Mouse (Mus musculus) T-helper 17 cell (primary cell): ENCODE results near the gene Ahcy.
"Not testable (repeated sequence)": the region's sequence is repeated elsewhere in the genome, so short reads cannot be mapped to it uniquely, and the experiment has no call there.

Source experiments
- in situ Hi-C, 2 experiments: fragments of 300-600 bp; cut with MboI, MseI; formaldehyde crosslinking; loops; 1 replicate in 1 of 2; 2 replicates in 1 of 2; pipeline ENCODE4 v1.15.1; 2025; ENCODE audit warnings: high pct_unique_total_duplicates in 2 of 2

The Ahcy gene

GRCm38 (mm10) chr2:155075649-155076048, 1.4 kb upstream of the Ahcy start:
- in situ Hi-C loops: loop anchor here in 1 of 2 experiments (10.0 kb wide), 2 partner anchors 341 to 1121 kb away; no protein-coding TSS in a partner anchor

GRCm38 (mm10) chr2:155074766-155075330, 551 bp upstream of the Ahcy start:
- in situ Hi-C loops: loop anchor here in 1 of 2 experiments (10.0 kb wide), 2 partner anchors 340 to 1120 kb away; no protein-coding TSS in a partner anchor

GRCm38 (mm10) chr2:155073347-155073746, 950 bp downstream of the Ahcy start:
- in situ Hi-C loops: loop anchor here in 1 of 2 experiments (10.0 kb wide), 2 partner anchors 339 to 1119 kb away; no protein-coding TSS in a partner anchor

DNA sequence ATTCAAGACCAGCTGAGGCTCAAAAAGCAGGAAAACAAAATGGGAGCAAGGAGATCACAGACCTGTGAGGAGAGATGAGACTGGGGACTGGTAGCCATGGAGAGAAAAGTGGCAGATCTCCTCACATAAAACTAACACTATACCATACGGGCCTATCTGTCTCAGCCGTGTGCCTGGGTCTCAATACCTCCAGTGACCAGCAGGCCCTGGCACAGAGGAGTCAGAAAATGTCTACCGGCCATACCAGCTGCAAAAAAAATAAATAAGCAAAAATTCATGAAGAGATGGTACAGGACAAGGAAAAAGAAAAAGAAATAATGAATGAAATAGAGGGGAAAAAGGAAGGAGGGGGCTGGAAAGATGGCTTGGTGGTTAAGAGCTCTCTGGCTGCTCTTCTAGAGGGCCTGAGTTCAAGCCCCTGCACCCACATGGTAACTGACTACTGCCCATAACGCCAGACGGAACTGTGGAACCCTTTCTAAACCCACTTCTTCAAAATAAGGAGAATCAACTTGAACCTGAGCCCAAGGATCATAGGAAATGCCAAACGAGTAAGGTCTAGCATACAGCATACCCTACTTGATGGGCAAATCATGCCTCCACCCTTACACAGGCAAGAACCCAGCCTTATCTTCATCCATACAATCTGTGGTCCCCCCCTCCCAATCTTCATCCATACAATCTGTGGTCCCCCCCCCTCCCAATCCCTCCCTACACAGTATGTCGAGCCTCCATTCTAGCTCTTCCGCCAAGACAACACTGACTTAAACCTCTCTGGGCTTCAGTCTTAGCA, 1.7 kb downstream of the Ahcy start:
- in situ Hi-C loops: loop anchor here in 1 of 2 experiments (10.0 kb wide), 2 partner anchors 338 to 1118 kb away; no protein-coding TSS in a partner anchor

- in situ Hi-C loops: loop anchor here in 1 of 2 experiments (10.0 kb wide), 2 partner anchors 336 to 1116 kb away; no protein-coding TSS in a partner anchor
Measured at GRCm38 (mm10) chr2:155071027-155071426, 3.3 kb downstream of the Ahcy start.

- in situ Hi-C loops: no loop called here
Measured at GRCm38 (mm10) chr2:155057361-155057760, 16.9 kb downstream of the Ahcy start.

- in situ Hi-C loops: no loop called here
Measured at GRCm38 (mm10) chr2:155056076-155056578, 18.2 kb downstream of the Ahcy start.

DNA sequence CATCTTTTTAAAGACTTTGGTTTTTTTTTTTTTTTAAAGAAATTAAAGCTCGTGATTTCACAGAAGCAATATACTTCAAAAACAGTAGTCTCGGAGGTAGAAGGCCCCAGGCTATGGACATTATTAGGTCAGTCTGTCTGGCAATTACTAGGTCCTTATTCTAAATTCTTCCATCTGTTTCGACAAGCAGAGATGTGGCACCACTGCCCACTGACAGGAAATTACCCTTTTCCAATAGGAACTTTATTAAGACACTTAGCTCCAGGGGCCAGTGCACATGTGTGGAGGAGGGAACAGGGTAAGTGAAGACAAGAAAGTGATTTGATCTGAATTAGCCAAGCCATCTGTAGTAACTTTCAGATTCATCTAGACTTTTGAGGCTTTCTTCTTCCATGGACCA, 19.6 kb downstream of the Ahcy start:
- in situ Hi-C loops: no loop called here

GRCm38 (mm10) chr2:155053512-155053911, 20.8 kb downstream of the Ahcy start:
- in situ Hi-C loops: not testable (repeated sequence)

GRCm38 (mm10) chr2:155052681-155053080, 21.6 kb downstream of the Ahcy start:
- in situ Hi-C loops: no loop called here

DNA sequence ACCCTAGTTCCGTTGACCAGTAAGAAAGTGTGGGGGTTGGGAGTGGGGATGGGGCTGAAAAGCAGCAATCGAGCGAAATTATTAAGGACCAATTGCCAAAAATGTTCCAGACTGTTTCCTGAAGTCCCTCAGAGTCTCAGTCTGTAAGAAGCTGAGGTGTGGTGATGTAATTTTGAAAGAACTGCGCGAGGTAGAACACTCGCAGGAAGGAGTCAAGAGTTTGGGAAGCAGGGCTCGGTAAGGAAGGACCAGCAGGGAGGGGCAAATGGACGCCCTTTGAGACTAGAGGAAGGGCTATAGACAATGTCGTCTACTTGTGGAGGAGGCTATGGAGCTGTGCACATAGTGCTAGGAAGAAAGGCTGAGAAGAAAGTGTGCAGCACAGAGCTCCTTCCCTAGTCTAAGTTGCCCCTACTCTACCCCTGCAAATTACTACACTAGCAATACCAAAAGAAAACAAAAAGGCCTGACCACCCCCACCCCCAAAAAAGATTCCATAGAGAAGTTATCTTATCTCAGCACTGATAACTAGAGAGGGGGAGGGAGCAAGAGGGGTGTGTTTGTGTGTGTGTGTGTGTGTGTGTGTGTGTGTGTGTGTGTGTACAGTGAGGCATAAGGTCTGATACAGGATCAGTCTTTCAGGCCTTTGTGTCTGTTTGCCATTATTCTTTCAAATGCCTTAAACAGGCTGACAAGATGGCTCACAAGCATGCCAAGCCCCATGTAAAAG, 22.5 kb downstream of the Ahcy start:
- in situ Hi-C loops: no loop called here

DNA sequence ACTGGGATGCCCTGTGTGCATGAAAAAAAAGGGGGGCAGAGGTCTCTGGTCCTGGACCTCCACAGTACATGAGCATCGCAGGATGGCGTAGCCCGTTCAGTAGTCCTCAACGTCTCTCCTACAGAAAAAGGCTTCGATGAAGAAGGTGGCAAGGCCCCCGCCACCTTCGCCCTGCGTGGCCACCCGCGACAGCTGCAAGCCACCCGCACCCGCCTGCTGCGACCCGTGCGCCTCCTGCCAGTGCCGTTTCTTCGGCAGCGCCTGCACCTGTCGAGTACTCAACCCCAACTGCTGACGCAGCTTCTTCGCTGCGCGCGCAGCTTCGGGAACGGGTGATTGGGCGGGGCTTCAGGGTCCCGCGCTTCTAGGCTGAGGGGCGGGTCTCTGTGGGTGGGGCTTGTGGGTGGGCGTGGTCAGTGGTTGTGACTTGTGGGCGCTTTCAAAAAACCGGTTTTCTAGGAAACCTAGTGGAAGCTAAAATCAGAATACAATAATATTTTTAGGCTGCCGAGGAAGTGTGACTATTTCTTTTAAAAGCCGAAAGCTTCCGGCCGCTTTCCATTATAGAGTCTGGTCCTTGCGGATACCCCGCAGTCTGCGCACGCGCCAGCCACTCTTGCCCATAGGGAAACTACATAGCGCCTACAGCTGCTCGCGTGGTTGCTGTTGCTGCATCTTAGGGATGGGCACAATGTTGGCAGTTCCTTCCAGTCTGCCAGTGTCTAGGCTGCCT, 23.6 kb downstream of the Ahcy start:
- in situ Hi-C loops: no loop called here

DNA sequence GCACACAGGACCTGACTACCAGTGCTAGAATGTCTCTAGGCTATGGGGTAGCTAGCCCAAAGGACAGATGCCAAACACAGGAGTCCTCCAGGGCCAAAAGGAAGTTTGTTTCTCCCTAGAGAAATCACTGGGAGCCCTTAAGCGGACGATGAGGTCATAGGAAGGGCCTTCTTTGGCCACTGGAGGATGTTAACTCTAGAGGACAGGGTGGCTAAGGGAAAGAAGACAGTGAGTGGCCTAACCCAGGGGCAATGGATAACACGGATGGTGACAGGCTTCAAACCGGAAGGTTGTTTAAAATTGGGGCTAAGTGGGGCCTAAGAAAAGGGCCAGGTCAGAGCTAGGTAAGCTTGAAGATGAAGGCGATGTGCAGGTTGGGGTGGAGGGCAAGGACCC, 24.2 kb downstream of the Ahcy start:
- in situ Hi-C loops: no loop called here

DNA sequence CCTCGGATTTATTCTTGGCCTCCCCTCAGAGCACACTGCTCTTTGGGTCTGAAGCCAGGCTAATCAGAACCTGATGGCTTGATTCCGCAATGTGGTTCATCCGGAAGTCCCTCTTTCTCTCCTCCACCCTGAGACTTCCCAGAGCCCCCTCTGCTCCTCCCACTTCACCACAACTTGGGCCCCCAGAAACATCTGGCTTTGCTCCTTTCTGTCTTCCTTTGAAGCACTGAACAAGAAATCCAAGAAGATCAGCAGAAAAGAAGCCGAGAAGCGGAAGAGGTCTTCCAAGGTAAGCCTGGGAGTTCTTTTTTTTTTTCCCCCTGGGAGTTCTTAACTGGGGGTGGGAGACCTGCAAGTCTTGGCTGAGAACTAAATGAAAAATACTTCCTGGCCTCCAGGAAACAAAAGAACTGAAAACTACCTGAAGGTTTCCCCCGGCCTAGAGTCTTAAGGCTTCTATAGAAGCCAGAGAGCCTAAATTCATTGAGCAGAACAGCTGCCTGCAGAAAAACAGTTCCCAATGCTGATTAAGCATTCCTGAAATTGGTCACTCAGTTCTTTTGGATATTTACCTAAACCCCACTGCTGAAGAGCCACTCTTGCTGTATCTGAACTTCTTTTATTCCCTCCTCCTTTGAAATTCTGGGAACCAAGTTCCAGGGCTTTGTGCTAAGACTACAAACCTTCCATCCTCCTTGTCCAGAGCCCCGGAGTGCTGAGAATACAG, 26.7 kb downstream of the Ahcy start:
- in situ Hi-C loops: no loop called here

DNA sequence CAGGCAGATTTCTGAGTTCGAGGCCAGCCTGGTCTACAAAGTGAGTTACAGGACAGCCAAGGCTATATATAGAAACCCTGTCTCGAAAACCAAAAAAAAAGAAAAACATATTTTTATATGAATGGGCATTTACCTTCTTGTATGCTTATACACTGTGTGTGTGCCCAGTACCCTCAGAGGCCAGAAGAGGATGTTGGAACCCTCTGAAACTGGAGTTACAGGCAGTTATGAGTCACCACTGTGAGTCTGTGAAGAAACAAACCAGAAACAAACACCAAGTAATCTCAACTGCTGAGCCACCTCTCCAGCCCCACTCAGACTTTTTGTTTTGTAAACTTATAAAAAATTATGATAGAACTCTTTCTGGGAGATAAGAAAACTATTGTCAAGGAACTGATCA, 27.5 kb downstream of the Ahcy start:
- in situ Hi-C loops: no loop called here

DNA sequence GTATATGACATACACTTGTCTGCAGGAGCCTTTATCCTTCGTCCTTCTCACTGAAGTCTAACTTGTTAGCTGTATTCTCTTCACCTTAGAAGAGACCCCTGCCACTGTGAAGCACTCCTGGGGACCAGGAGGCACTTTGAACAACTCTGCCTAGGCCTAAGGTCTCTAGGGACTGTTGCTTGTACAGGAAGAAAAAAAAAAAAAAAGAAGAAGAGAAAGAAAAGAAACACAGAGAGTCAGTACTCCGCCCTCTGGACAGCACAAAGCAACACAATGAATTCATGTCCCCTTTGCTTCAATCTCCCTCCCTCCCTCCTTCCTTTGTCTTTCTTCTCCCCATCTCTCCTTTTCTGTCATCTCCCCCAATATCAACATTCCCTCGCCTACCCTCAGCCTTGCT, 29.2 kb downstream of the Ahcy start:
- in situ Hi-C loops: no loop called here

- in situ Hi-C loops: no loop called here
Measured at GRCm38 (mm10) chr2:155044542-155044941, 29.8 kb downstream of the Ahcy start.

GRCm38 (mm10) chr2:155039956-155040355, 34.3 kb downstream of the Ahcy start:
- in situ Hi-C loops: no loop called here

- in situ Hi-C loops: no loop called here
Measured at GRCm38 (mm10) chr2:155032938-155033710, 41.2 kb downstream of the Ahcy start.

GRCm38 (mm10) chr2:155030831-155031230, 43.5 kb downstream of the Ahcy start:
- in situ Hi-C loops: no loop called here
